Mouse (Mus musculus) liver, embryonic 16.5 days (tissue): ENCODE data around the gene Agbl4. TPM values are rescaled to one million over a fixed set of nuclear protein-coding genes. Genes with fewer than 3 reads are reported as not detected.

Source experiments
- ATAC-seq: fragments of 200-750 bp; cut with Nextera tagmentation; 2 replicates; pipeline ENCODE4 v1.8.0; 2017; ENCODE audit warnings: low read depth, mild to moderate bottlenecking, moderate number of reproducible peaks, moderate library complexity
- H3K27ac ChIP-seq: fragments of 300-500 bp; sonication (generic); 2 replicates; pipeline ENCODE4 v1.5.1; 2014; ENCODE audit warnings: mild to moderate bottlenecking, low read length
- H3K27me3 ChIP-seq: fragments of 300-500 bp; sonication (generic); 2 replicates; pipeline ENCODE4 v1.6.1; 2014; ENCODE audit warnings: low read depth, low read length, mixed read lengths; ENCODE audit not compliant: control insufficient read depth, insufficient read depth
- H3K36me3 ChIP-seq: fragments of 300-500 bp; sonication (generic); 2 replicates; pipeline ENCODE4 v1.6.1; 2014; ENCODE audit warnings: mild to moderate bottlenecking; ENCODE audit not compliant: control insufficient read depth, insufficient read depth
- H3K4me1 ChIP-seq: fragments of 300-500 bp; sonication (generic); 2 replicates; pipeline ENCODE4 v1.6.1; 2014; ENCODE audit warnings: low read depth, low read length, mixed read lengths; ENCODE audit not compliant: control insufficient read depth
- H3K4me2 ChIP-seq: fragments of 300-500 bp; sonication (generic); 2 replicates; pipeline ENCODE4 v1.6.1; 2014; ENCODE audit warnings: low read depth, low read length, mixed read lengths
- H3K4me3 ChIP-seq: fragments of 300-500 bp; sonication (generic); 2 replicates; pipeline ENCODE4 v1.5.1; 2014; ENCODE audit warnings: low read depth, mild to moderate bottlenecking, low read length
- H3K9ac ChIP-seq: fragments of 300-500 bp; sonication (generic); 2 replicates; pipeline ENCODE4 v1.6.1; 2014; ENCODE audit warnings: low read depth, low read length
- H3K9me3 ChIP-seq: fragments of 300-500 bp; sonication (generic); replicated peaks from 2 replicates; pipeline ENCODE4 v1.6.1; 2016; ENCODE audit warnings: low read length; ENCODE audit not compliant: control insufficient read depth
- WGBS: fragments of 180-500 bp; shearing (Covaris S2); extraction: QIAGEN DNeasy Blood & Tissue Kit; methylation state at CpG from one replicate; pipeline ENCODE4 v1.1.7; 2014; ENCODE audit not compliant: insufficient replicate concordance; 5-methylcytosine and 5-hydroxymethylcytosine counted together
- polyA plus RNA-seq: library from polyadenylated mRNA; unstranded; fragments of >200 nt; fragmentation: Nextera tagmentation; extraction: Ambion mirVana; gene quantifications from 2 replicates; pipeline ENCODE4 v1.2.1, GENCODE M21; 2015

The Agbl4 gene
- polyA plus RNA-seq, 1 experiment from 2014 or later: not detected

- H3K27me3 ChIP-seq: no peaks in the 10 kb centered on the region
- ATAC-seq: no peak
- no peaks in the 10 kb centered on the region for H3K9me3 ChIP-seq
- H3K4me1 ChIP-seq: no peaks in the 10 kb centered on the region
- no peak overlapping the region for H3K4me2 ChIP-seq
- no peaks in the 10 kb centered on the region for H3K36me3 ChIP-seq
- no peak overlapping the region for H3K4me3 ChIP-seq
- 61% methylated on average over 4 of the region's 4 CpGs for WGBS
- no peak overlapping the region for H3K27ac ChIP-seq
- no peak overlapping the region for H3K9ac ChIP-seq
Measured at GRCm38 (mm10) chr4:111019376-111019775, 621.9 kb downstream of the Agbl4 start.

- Histone ChIP-seq H3K9ac (no peak overlapping the region), H3K9me3 (no peaks in the 10 kb centered on the region), H3K4me1 (no peaks in the 10 kb centered on the region), H3K27ac (no peak overlapping the region), H3K27me3 (no peaks in the 10 kb centered on the region), H3K4me3 (no peak overlapping the region), H3K36me3 (no peaks in the 10 kb centered on the region), H3K4me2 (no peak overlapping the region)
- no peak for ATAC-seq
- 60% methylated on average over 3 of the region's 3 CpGs for WGBS
Measured at GRCm38 (mm10) chr4:111067330-111067729, 669.9 kb downstream of the Agbl4 start.

- WGBS: 60% methylated on average over 6 of the region's 7 CpGs
- Histone ChIP-seq H3K9me3 (no peaks in the 10 kb centered on the region), H3K27me3 (no peaks in the 10 kb centered on the region), H3K27ac (no peak overlapping the region), H3K4me1 (no peaks in the 10 kb centered on the region), H3K9ac (no peak overlapping the region), H3K4me3 (no peak overlapping the region), H3K4me2 (no peak overlapping the region), H3K36me3 (no peaks in the 10 kb centered on the region)
- ATAC-seq: no peak
Measured at GRCm38 (mm10) chr4:111073738-111074497, 676.5 kb downstream of the Agbl4 start.

GRCm38 (mm10) chr4:111074701-111075154 lies 677.3 kb downstream of the Agbl4 start:
- Histone ChIP-seq H3K4me1 (no peaks in the 10 kb centered on the region), H3K9me3 (no peaks in the 10 kb centered on the region), H3K27me3 (no peaks in the 10 kb centered on the region), H3K36me3 (no peaks in the 10 kb centered on the region), H3K27ac (no peak overlapping the region), H3K9ac (no peak overlapping the region), H3K4me2 (no peak overlapping the region), H3K4me3 (no peak overlapping the region)
- no peak for ATAC-seq
- WGBS: 66% methylated on average over 6 of the region's 6 CpGs

- no peak overlapping the region for H3K4me3 ChIP-seq
- H3K4me1 ChIP-seq: no peaks in the 10 kb centered on the region
- 44% methylated on average over 3 of the region's 3 CpGs for WGBS
- no peaks in the 10 kb centered on the region for H3K36me3 ChIP-seq
- no peaks in the 10 kb centered on the region for H3K9me3 ChIP-seq
- no peak overlapping the region for H3K27ac ChIP-seq
- no peaks in the 10 kb centered on the region for H3K27me3 ChIP-seq
- no peak overlapping the region for H3K4me2 ChIP-seq
- H3K9ac ChIP-seq: no peak overlapping the region
- no peak for ATAC-seq
Measured at GRCm38 (mm10) chr4:111077810-111078209, 680.3 kb downstream of the Agbl4 start.

GRCm38 (mm10) chr4:111085330-111085729 lies 687.9 kb downstream of the Agbl4 start:
- no peaks in the 10 kb centered on the region for H3K9me3 ChIP-seq
- H3K4me3 ChIP-seq: no peak overlapping the region
- H3K36me3 ChIP-seq: no peaks in the 10 kb centered on the region
- H3K9ac ChIP-seq: no peak overlapping the region
- H3K4me1 ChIP-seq: no peaks in the 10 kb centered on the region
- H3K27ac ChIP-seq: no peak overlapping the region
- ATAC-seq: no peak
- 60% methylated on average over 1 of the region's 1 CpGs for WGBS
- H3K4me2 ChIP-seq: no peak overlapping the region
- no peaks in the 10 kb centered on the region for H3K27me3 ChIP-seq

- H3K27me3 ChIP-seq: no peaks in the 10 kb centered on the region
- H3K4me1 ChIP-seq: no peaks in the 10 kb centered on the region
- H3K36me3 ChIP-seq: no peaks in the 10 kb centered on the region
- no peak overlapping the region for H3K4me2 ChIP-seq
- H3K9me3 ChIP-seq: no peaks in the 10 kb centered on the region
- ATAC-seq: no peak
- H3K4me3 ChIP-seq: no peak overlapping the region
- H3K9ac ChIP-seq: no peak overlapping the region
- H3K27ac ChIP-seq: no peak overlapping the region
- 39% methylated on average over 3 of the region's 3 CpGs for WGBS
Measured at GRCm38 (mm10) chr4:111136217-111137147, 739.0 kb downstream of the Agbl4 start.

GRCm38 (mm10) chr4:111147748-111148147 lies 750.3 kb downstream of the Agbl4 start:
- Histone ChIP-seq H3K4me3 (no peak overlapping the region), H3K27ac (no peak overlapping the region), H3K27me3 (no peaks in the 10 kb centered on the region), H3K4me2 (no peak overlapping the region), H3K9ac (no peak overlapping the region), H3K36me3 (no peaks in the 10 kb centered on the region), H3K4me1 (no peaks in the 10 kb centered on the region), H3K9me3 (no peaks in the 10 kb centered on the region)
- ATAC-seq: no peak
- 63% methylated on average over 1 of the region's 1 CpGs for WGBS

GRCm38 (mm10) chr4:111155859-111156258 lies 758.4 kb downstream of the Agbl4 start:
- Histone ChIP-seq H3K9me3 (no peaks in the 10 kb centered on the region), H3K4me2 (no peak overlapping the region), H3K4me3 (no peak overlapping the region), H3K36me3 (no peaks in the 10 kb centered on the region), H3K4me1 (no peaks in the 10 kb centered on the region), H3K27me3 (no peaks in the 10 kb centered on the region), H3K27ac (no peak overlapping the region), H3K9ac (no peak overlapping the region)
- no peak for ATAC-seq
- 56% methylated on average over 1 of the region's 1 CpGs for WGBS
